In the genomic region with DNA sequence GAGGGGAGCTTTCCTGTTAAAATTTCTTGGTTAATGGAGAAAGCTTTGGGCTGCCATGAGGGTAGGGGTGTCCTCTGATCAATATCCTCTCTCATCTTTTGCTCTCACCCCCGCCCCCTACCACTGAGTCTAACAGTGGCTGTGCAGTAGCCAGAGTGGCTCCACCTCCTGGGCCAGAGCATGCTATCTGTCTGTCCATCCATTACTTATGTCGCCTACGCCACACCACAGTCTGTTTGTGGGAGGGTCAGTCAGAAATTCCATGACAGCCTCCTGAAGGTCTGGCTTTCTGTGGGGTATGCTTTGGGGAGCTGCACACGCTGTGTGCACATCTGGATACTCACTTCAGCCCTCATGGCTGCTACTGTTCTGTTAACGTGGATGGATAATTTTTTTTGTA, we compare ENCODE assay signal across 27 mouse cellular contexts.
"Had no signal": no experiment of that assay in that cellular context is flagged by ENCODE, and none has a peak within 500 bp of the region (broad histone marks: within the 10 kb centered on the region; RNA-seq: fewer than 3 reads in every experiment).

No protein-coding gene starts in this region.

- ATAC-seq: forebrain, embryonic 13.5 days; forebrain, embryonic 14.5 days; forebrain, embryonic 15.5 days; forebrain, embryonic 16.5 days; forebrain, postnatal 0 days had no signal

- H3K27me3 ChIP-seq: embryonic facial prominence, embryonic 12.5 days; embryonic facial prominence, embryonic 13.5 days; embryonic facial prominence, embryonic 15.5 days; forebrain, embryonic 12.5 days; forebrain, embryonic 13.5 days; forebrain, embryonic 15.5 days had no signal

- H3K4me2 ChIP-seq: embryonic facial prominence, embryonic 12.5 days; embryonic facial prominence, embryonic 13.5 days; embryonic facial prominence, embryonic 15.5 days; forebrain, embryonic 12.5 days; forebrain, embryonic 13.5 days; forebrain, embryonic 15.5 days had no signal

- H3K9me3 ChIP-seq: embryonic facial prominence, embryonic 10.5 days; embryonic facial prominence, embryonic 12.5 days; embryonic facial prominence, embryonic 13.5 days; embryonic facial prominence, embryonic 15.5 days; forebrain, embryonic 10.5 days; forebrain, embryonic 12.5 days; forebrain, embryonic 13.5 days; forebrain, embryonic 15.5 days had no signal

- H3K4me3 ChIP-seq: embryonic facial prominence, embryonic 10.5 days; embryonic facial prominence, embryonic 12.5 days; embryonic facial prominence, embryonic 13.5 days; embryonic facial prominence, embryonic 15.5 days; erythroblast, embryonic 14.5 days; forebrain, embryonic 10.5 days; forebrain, embryonic 12.5 days; forebrain, embryonic 13.5 days; forebrain, embryonic 15.5 days; gastrocnemius, adult 2 months; heart, adult 2 months had no signal

- DNase-seq: cerebellum, adult 8-10 months; cerebellum, adult 9-10 months; cerebellum, adult 9-11 months; cerebellum, postnatal 10 days; cerebellum, postnatal 14 days; cerebellum, postnatal 25 days; cerebellum, postnatal 36 days; embryo, embryonic 11 days; forebrain, postnatal 0 days; gastrocnemius, adult 2 months; gastrocnemius, postnatal 10 days; gastrocnemius, postnatal 14 days; gastrocnemius, postnatal 25 days; gastrocnemius, postnatal 36 days; heart, adult 18-20 months; heart, adult 2 months had no signal

- H3K9ac ChIP-seq: embryonic facial prominence, embryonic 12.5 days; embryonic facial prominence, embryonic 13.5 days; embryonic facial prominence, embryonic 15.5 days; forebrain, embryonic 12.5 days; forebrain, embryonic 13.5 days; forebrain, embryonic 15.5 days; forebrain, postnatal 0 days had no signal

- H3K27ac ChIP-seq: embryonic facial prominence, embryonic 10.5 days; embryonic facial prominence, embryonic 12.5 days; embryonic facial prominence, embryonic 13.5 days; embryonic facial prominence, embryonic 15.5 days; forebrain, embryonic 10.5 days; forebrain, embryonic 12.5 days; forebrain, embryonic 13.5 days; forebrain, embryonic 15.5 days; gastrocnemius, adult 2 months; heart, adult 2 months had no signal

- H3K4me1 ChIP-seq: embryonic facial prominence, embryonic 10.5 days; embryonic facial prominence, embryonic 12.5 days; embryonic facial prominence, embryonic 13.5 days; embryonic facial prominence, embryonic 15.5 days; forebrain, embryonic 10.5 days; forebrain, embryonic 12.5 days; forebrain, embryonic 13.5 days; forebrain, embryonic 15.5 days had no signal
